Mouse (Mus musculus): ENCODE results near the gene Hspa4.

The Hspa4 gene

DNA sequence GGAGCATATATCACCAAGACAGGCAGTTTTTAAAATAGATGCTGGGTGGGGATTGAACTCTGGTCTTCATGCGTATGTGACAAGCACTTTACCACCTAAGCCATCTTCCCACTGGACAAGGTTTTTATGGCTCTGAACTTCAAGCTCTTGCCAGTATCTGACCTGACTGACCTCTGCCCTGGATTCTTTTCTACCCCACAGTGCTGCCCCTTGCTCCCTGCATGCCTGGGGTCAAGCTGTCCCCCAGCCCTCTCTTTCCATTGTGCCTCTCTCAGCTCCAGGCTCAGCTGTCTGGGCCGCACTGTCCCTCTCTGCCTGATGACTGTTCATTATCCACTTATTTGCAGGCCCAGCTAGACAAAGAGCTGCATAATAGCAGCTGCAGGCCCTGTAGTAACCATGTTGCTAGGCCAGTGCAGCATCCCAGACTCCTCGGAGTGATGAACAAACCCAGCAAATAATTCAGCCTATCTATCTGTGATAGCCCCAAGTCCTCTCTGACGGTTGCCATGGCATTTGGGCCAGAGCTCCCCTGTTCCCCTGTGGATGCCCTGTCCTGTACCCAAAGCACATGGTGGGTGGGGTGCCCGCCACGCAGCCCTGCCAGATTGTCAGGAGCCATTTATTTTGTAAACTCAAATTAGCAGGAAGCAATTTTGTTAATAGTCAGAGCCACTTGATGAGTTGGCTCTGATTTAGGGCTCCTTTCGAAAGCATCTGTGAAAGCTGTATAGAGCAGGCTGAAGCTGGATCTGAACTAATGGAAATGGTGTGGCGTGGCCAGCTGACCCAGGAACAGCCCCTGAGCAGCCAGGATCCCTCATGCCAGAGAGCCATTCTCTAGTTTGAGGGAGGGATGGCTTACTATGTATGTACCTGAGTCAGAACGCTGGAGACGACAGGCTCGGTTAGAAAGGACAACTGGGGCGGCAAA, 47.8 kb downstream of the Hspa4 start:
- DNase-seq (ENCODE audit: low spot score in 2 of 2): no peak

DNA sequence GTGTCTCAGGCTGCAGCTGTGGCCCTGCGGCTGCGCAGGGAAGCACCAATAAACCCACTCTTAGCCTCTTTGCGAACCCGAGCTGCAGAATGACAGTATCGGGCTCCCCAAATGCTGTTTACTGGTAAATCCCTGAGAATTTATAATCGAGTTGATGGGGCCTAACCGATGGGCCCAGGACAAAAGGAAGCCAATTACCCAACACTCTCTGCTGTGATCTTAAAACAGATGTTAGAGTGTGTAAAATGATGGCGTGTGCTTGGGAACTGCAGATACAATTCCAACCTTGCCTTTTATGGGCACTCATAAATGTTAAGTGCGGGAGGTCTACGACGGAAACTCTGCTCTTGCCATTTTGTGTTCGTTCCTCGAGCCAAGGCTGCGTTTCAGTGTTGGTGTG, 49.5 kb downstream of the Hspa4 start:
- DNase-seq (ENCODE audit: low spot score in 2 of 2): no peak

DNA sequence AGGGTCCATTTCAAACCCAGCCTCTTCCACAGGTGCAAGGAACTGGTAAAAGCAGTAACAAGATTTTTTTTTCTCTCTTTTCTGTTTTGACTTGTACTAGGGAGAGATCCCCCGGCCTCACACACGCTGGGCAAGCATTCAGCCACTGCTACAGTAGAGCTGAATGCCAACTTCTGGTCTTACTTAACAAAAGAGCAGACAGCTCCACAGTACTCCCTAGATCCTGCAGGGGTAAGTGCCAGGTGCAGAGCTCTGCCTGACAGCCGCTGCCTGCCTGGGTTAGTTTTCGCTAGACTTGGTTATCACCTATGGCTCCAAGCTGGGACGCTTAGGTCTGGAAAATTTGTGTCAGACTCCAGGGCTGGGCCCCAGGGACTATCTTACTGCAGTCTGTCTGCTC, 50.6 kb downstream of the Hspa4 start:
- DNase-seq (ENCODE audit: low spot score in 2 of 2): no peak

DNA sequence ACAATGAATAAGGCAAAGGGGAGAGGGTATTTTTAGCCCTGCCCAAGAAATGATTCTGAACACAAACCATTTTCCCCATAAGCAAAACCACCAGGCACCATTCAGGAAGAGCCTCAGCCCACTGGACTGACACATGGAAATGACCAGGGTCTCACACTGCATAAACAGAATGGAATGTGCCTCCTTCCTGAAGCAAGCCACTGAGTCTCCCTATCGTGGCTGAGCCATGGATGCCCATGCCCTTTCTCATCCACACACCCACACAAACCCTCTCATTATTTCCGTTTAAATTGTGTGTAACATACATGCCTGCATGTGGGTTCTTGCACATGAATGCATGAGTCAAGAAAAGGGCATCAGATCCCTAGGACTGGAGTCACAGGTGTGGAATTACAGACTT, 54.7 kb downstream of the Hspa4 start:
- DNase-seq (ENCODE audit: low spot score in 2 of 2): no peak

DNA sequence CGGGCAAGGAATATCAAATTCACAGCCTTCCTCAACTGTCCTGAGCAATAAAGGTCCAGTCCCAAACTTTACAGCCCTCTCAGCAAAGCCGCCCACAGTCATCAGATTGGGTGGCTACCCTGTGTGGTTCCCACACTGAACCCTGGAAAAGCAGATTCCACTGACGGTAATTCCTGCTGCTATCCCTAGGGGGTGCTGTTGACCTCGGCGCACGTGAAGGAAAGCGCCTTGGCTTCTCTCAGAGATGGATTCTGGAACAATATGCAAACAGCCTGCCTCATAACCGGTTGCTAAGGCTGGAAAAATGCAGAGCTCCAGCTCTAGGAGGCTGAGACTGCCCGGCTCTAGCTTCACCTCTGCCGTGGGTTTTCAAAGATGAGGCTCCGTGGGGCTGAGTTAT, 57.1 kb downstream of the Hspa4 start:
- DNase-seq (ENCODE audit: low spot score in 2 of 2): peak in 1 of 2 experiments; percentile 8

DNA sequence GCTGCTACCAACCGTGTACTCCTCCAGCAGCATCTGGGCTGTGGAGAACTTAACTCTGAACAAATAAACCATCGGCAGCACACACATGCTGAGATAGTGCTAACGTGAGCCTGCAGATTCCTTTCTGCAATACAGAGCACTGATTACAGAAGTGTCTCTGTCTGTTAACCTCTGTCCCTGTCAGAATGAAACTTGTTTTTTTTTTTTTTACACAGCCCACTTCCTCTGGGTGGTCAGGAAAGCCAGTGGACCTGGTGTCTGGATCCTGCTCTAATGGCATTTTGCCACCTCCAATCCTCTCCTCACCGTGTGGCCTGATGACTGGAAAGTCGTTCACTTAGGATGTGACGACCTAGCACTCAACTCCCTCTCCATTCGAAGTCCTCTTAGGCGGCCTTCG, 66.7 kb downstream of the Hspa4 start:
- no peak for DNase-seq (ENCODE audit: low spot score in 2 of 2)

DNA sequence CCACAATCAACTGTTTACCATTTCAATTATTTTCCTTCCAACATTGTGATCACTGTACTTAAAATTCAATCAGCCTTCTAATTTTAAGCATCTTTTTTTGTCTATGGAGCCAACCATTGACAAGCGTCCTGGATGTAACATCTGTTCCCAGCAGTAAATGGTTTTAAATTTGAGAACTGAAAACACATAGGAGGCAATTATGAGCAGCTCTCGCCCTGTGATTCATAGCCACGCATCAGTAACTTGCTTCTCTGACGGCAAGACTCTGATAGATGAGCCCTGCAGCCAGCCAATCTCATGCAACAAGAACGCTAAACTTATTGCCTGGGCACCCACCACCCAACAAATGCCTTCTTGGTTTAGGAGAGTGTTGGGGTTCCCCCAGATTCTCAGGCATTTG, 68.4 kb downstream of the Hspa4 start:
- no peak for DNase-seq (ENCODE audit: low spot score in 2 of 2)

DNA sequence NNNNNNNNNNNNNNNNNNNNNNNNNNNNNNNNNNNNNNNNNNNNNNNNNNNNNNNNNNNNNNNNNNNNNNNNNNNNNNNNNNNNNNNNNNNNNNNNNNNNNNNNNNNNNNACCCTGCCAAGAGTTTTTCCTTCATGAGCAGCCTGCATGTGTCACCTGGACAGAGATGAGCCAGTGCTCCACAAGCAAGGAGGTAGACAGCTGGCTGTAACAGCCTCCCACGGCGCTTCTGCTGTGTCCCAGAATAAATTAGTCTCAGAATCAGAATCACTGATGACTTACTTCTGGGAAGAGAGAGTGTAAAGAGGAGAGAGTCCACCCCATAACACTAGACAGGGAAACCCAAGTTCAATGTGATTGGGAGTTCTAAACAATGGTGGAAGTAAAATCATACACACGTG, 71.2 kb downstream of the Hspa4 start:
- no peak for DNase-seq (ENCODE audit: low spot score in 2 of 2)

DNA sequence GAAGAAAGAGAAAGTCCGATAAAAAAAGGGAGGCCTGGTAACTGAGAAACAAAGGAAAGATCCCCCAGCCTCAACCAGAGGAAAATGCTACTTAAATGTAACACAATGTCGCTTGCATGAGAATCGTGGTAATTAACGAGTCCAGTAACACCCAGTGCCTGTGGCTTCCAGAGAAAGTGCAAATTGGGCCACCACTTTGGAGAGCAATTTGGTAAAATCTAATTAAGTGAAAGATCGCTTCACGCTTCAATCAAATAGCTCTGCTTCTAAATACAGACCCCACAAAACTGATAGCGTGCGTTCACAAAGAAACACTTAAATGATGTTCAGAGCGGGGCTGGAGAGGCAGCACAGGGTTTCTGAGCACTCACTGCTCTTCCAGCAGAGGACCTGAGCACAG, 89.4 kb downstream of the Hspa4 start:
- no peak for DNase-seq (ENCODE audit: low spot score in 2 of 2)

Measured in thymus, postnatal 10 days (tissue).